In the genomic region with DNA sequence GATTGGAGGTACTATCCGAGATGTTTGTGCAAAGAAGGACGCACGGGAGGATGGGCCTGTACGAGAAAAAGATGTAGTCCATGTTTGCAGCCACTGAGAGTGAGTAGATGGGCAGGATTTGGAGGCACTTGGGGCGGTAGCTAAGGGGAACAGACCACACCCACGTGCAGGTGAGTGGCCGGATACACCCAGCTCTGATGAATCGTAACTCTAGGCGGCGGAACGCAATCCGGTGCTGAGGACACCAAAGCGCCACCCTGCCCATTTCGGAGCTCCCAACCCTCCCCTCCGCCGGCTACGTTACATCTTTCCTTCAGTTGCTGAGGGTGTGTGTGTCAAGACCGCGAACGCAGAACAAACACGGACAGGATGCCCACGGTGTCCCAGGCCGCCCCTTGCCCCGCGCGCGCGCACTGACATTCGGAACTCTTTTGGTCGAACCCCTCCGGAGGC, we compare ENCODE assay signal across 8 mouse cellular contexts. TPM values are rescaled to one million over a fixed set of nuclear protein-coding genes. Genes with fewer than 3 reads are reported as not detected.
DNase-seq lines count a peak whose midpoint lies in the region; ATAC-seq and TF ChIP-seq lines count a peak whose summit lies in the region.

No protein-coding gene starts in this region.

- H3K9me3 ChIP-seq in forebrain, embryonic 15.5 days: no peaks in the 10 kb centered on the region
- no peaks in the 10 kb centered on the region for H3K9me3 ChIP-seq in liver, embryonic 11.5 days (ENCODE audit: control insufficient read depth, low read length)

- intact Hi-C loops in left cerebral cortex, adult 2 months (cut with DNase I): no loop called here
- intact Hi-C loops in left cerebral cortex, postnatal 14 days (cut with DNase I): no loop called here

- TF ChIP-seq POLR2A in myocyte (IDR thresholded peaks at IDR 0.05; ENCODE audit: insufficient read length, low read depth): no peak

- peak overlapping the region; percentile 52 for H3K9ac ChIP-seq in forebrain, embryonic 15.5 days (replicated peaks)
- 0 out of 2 replicates have a peak overlapping the region, but pooled peaks have one; percentile 34 for H3K9ac ChIP-seq in liver, embryonic 11.5 days (ENCODE audit: low read depth, low read length)

- TF ChIP-seq CTCF in left cerebral cortex, adult 2 months (IDR thresholded peaks at IDR 0.05): no peak

- peak; percentile 21 for ATAC-seq in forebrain, embryonic 15.5 days (replicated peaks)
- peak; percentile 6; the same call in 1 of the 2 replicates for ATAC-seq in liver, embryonic 11.5 days (replicated peaks; ENCODE audit: low FRiP score)

- H3K36me3 ChIP-seq in forebrain, embryonic 15.5 days: no peaks in the 10 kb centered on the region
- no peaks in the 10 kb centered on the region for H3K36me3 ChIP-seq in liver, embryonic 11.5 days (ENCODE audit: control insufficient read depth, insufficient read depth, low read length)
- no peaks in the 10 kb centered on the region for H3K36me3 ChIP-seq in myocyte (ENCODE audit: control insufficient read depth, insufficient read depth)

- H3K79me2 ChIP-seq in myocyte (ENCODE audit: control insufficient read depth, insufficient read depth): no peaks in the 10 kb centered on the region

- H3K4me3 ChIP-seq in left cerebral cortex, adult 2 months: peak overlapping the region; percentile 48
- H3K4me3 ChIP-seq in forebrain, embryonic 15.5 days: peak overlapping the region; percentile 49
- H3K4me3 ChIP-seq in liver, embryonic 11.5 days (ENCODE audit: low read depth, low read length): peak overlapping the region; percentile 58
- H3K4me3 ChIP-seq in myocyte: peak overlapping the region; percentile 28

- peak overlapping the region; percentile 100 for H3K4me2 ChIP-seq in forebrain, embryonic 15.5 days (replicated peaks)
- H3K4me2 ChIP-seq in liver, embryonic 11.5 days: peak overlapping the region; percentile 98
- H3K4me2 ChIP-seq in myocyte (ENCODE audit: low read depth): peak overlapping the region; percentile 84

- peak overlapping the region; percentile 6 for H3ac ChIP-seq in myocyte (ENCODE audit: control insufficient read depth, insufficient read length)

- DNase-seq in left cerebral cortex, adult 2 months (ENCODE audit: extremely low spot score in 1 of 2, low spot score in 2 of 2): peak in 1 of 2 experiments; percentile 28
- DNase-seq in left cerebral cortex, postnatal 14 days (ENCODE audit: low spot score in 2 of 2): no peak
- DNase-seq in WW6 (ENCODE audit: low read depth, low spot score): peak; percentile 22
- DNase-seq in liver, embryonic 11.5 days (ENCODE audit: low spot score): no peak
- no peak for DNase-seq in Muller cell, postnatal 12 days (ENCODE audit: inconsistent ontology term)
- DNase-seq in layer of hippocampus, adult 9-11 months: no peak

- H3K27ac ChIP-seq in left cerebral cortex, adult 2 months: no peak overlapping the region
- no peak overlapping the region for H3K27ac ChIP-seq in forebrain, embryonic 15.5 days (replicated peaks)
- H3K27ac ChIP-seq in liver, embryonic 11.5 days (ENCODE audit: low read depth, low read length): no peak overlapping the region

- peaks cover 22% of the 10 kb centered on the region for H3K27me3 ChIP-seq in forebrain, embryonic 15.5 days
- H3K27me3 ChIP-seq in liver, embryonic 11.5 days (replicated peaks; ENCODE audit: control insufficient read depth, insufficient read depth, low read length): peaks cover 45% of the 10 kb centered on the region
- H3K27me3 ChIP-seq in myocyte (ENCODE audit: control insufficient read depth, insufficient read depth, insufficient read length): no peaks in the 10 kb centered on the region

- WGBS in forebrain, embryonic 15.5 days: 1% methylated on average over 31 of the region's 31 CpGs
- WGBS in liver, embryonic 11.5 days: 2% methylated on average over 31 of the region's 31 CpGs

- H3K4me1 ChIP-seq in forebrain, embryonic 15.5 days: peaks cover 19% of the 10 kb centered on the region
- H3K4me1 ChIP-seq in liver, embryonic 11.5 days (replicated peaks; ENCODE audit: control insufficient read depth, insufficient read depth, low read length): peaks cover 12% of the 10 kb centered on the region

TF ChIP-seq in myocyte, 11 proteins besides CTCF, POLR2A, EP300 and RAD21:
- no peak for TF ChIP-seq TCF3 (IDR thresholded peaks at IDR 0.05; ENCODE audit: insufficient read length, low read depth)
- no peak for TF ChIP-seq TCF12 (IDR thresholded peaks at IDR 0.05; ENCODE audit: insufficient read depth, poor library complexity, severe bottlenecking)
- TF ChIP-seq SRF (IDR thresholded peaks at IDR 0.05; ENCODE audit: control insufficient read depth, insufficient read length, low read depth): no peak
- no peak for TF ChIP-seq MYOG (IDR thresholded peaks at IDR 0.05; ENCODE audit: control insufficient read depth in 1 of 3, insufficient read depth in 1 of 3, insufficient read length in 2 of 3, low read depth in 2 of 3)
- no peak for TF ChIP-seq MYOD1 (IDR thresholded peaks at IDR 0.05; ENCODE audit: control insufficient read depth in 1 of 3, insufficient read length in 2 of 3, low read depth in 2 of 3)
- no peak for TF ChIP-seq MAX (IDR thresholded peaks at IDR 0.05; ENCODE audit: low read depth)
- TF ChIP-seq E2F4 (IDR thresholded peaks at IDR 0.05; ENCODE audit: insufficient read depth): no peak
- no peak for TF ChIP-seq REST (IDR thresholded peaks at IDR 0.05; ENCODE audit: insufficient read depth, insufficient read length)
- TF ChIP-seq CEBPB (IDR thresholded peaks at IDR 0.05; ENCODE audit: insufficient read depth, poor library complexity, severe bottlenecking): no peak
- no peak for TF ChIP-seq POLR2AphosphoS2 (IDR thresholded peaks at IDR 0.05; ENCODE audit: insufficient read length, low read depth)
- no peak for TF ChIP-seq USF1 (IDR thresholded peaks at IDR 0.05; ENCODE audit: low read depth)

RNA-seq across cellular contexts. Expression of a gene that starts 0.6 kb away (rescaled TPM):
- 1 to 10 TPM; 2.3 to 2.5 TPM for total RNA-seq in left cerebral cortex, adult 2 months (2021)
- 1 to 10 TPM in 1 of 2 experiments, under 1 TPM in 1; 0.32 to 1.8 TPM for total RNA-seq in left cerebral cortex, postnatal 14 days (2021)
- polyA plus RNA-seq in forebrain, embryonic 15.5 days (2015; fragmentation: Nextera tagmentation; extraction: Ambion mirVana): 0.97 and 1.8 TPM in 2 replicates
- 0.30 and 0.45 TPM in 2 replicates for polyA plus RNA-seq in liver, embryonic 11.5 days (2014; fragmentation: Nextera tagmentation; extraction: Ambion mirVana)
- polyA plus RNA-seq in myocyte (2012; fragmentation: generic; extraction: Trizol): 1.4 TPM

RNA-seq across cellular contexts. Expression of a gene that starts 29.3 kb away (rescaled TPM):
- total RNA-seq in left cerebral cortex, adult 2 months (2021): 10 to 100 TPM; 35.7 to 39.7 TPM
- 10 to 100 TPM; 40.4 to 41.9 TPM for total RNA-seq in left cerebral cortex, postnatal 14 days (2021)
- 133 and 134 TPM in 2 replicates for polyA plus RNA-seq in forebrain, embryonic 15.5 days (2015; fragmentation: Nextera tagmentation; extraction: Ambion mirVana)
- 105 and 106 TPM in 2 replicates for polyA plus RNA-seq in liver, embryonic 11.5 days (2014; fragmentation: Nextera tagmentation; extraction: Ambion mirVana)
- polyA plus RNA-seq in myocyte (2012; fragmentation: generic; extraction: Trizol): 54.4 TPM

RNA-seq across cellular contexts. Expression of a gene that starts 32.3 kb away (rescaled TPM):
- total RNA-seq in left cerebral cortex, adult 2 months (2021): 100 to 1,000 TPM in 1 of 2 experiments, 10 to 100 TPM in 1; 96.3 to 106 TPM
- 10 to 100 TPM; 78.1 to 85.2 TPM for total RNA-seq in left cerebral cortex, postnatal 14 days (2021)
- polyA plus RNA-seq in forebrain, embryonic 15.5 days (2015; fragmentation: Nextera tagmentation; extraction: Ambion mirVana): 57.4 and 63.4 TPM in 2 replicates
- 61.2 and 62.9 TPM in 2 replicates for polyA plus RNA-seq in liver, embryonic 11.5 days (2014; fragmentation: Nextera tagmentation; extraction: Ambion mirVana)
- polyA plus RNA-seq in myocyte (2012; fragmentation: generic; extraction: Trizol): 137 TPM

RNA-seq across cellular contexts. Expression of a gene that starts 54.1 kb away (rescaled TPM):
- total RNA-seq in left cerebral cortex, adult 2 months (2021): 100 to 1,000 TPM; 202 to 214 TPM
- total RNA-seq in left cerebral cortex, postnatal 14 days (2021): 10 to 100 TPM; 88.0 to 89.5 TPM
- polyA plus RNA-seq in forebrain, embryonic 15.5 days (2015; fragmentation: Nextera tagmentation; extraction: Ambion mirVana): 9.2 and 10.0 TPM in 2 replicates
- polyA plus RNA-seq in liver, embryonic 11.5 days (2014; fragmentation: Nextera tagmentation; extraction: Ambion mirVana): 0.36 and 0.38 TPM in 2 replicates
- polyA plus RNA-seq in myocyte (2012; fragmentation: generic; extraction: Trizol): 13.3 TPM
